In genomic region chr4:139506727-139507126, GRCm38 (mm10) we compare ENCODE assay signal across 13 mouse cellular contexts.
"Had no signal": no experiment of that assay in that cellular context is flagged by ENCODE, and none has a peak within 500 bp of the region (broad histone marks: within the 10 kb centered on the region; RNA-seq: fewer than 3 reads in every experiment).

No protein-coding gene starts in this region.

- H3K4me3 ChIP-seq: midbrain, embryonic 10.5 days; midbrain, embryonic 12.5 days; neural tube, embryonic 12.5 days had no signal

- H3K27me3 ChIP-seq: midbrain, embryonic 12.5 days; neural tube, embryonic 12.5 days had no signal

- H3K36me3 ChIP-seq: midbrain, embryonic 10.5 days; midbrain, embryonic 12.5 days; neural tube, embryonic 12.5 days had no signal

- H3K4me1 ChIP-seq: midbrain, embryonic 12.5 days; neural tube, embryonic 12.5 days had no signal

- H3K9me3 ChIP-seq: midbrain, embryonic 12.5 days had no signal

- DNase-seq: lung, adult 18-20 months; lung, embryonic 14.5 days; lung, postnatal 10 days; lung, postnatal 4 days; midbrain, embryonic 14.5 days; right cerebral cortex, postnatal 14 days; thymus, adult 2 months; thymus, postnatal 25 days; thymus, postnatal 4 days had no signal

- H3K27ac ChIP-seq: liver, embryonic 14.5 days; midbrain, embryonic 10.5 days; midbrain, embryonic 12.5 days; neural tube, embryonic 12.5 days had no signal

- H3K9ac ChIP-seq: liver, embryonic 14.5 days; lung, embryonic 14.5 days; midbrain, embryonic 12.5 days; neural tube, embryonic 12.5 days had no signal

- H3K4me2 ChIP-seq: lung, embryonic 14.5 days; midbrain, embryonic 12.5 days; neural tube, embryonic 12.5 days had no signal
